8 mouse cellular contexts compared by ENCODE assay signal in the genomic region with DNA sequence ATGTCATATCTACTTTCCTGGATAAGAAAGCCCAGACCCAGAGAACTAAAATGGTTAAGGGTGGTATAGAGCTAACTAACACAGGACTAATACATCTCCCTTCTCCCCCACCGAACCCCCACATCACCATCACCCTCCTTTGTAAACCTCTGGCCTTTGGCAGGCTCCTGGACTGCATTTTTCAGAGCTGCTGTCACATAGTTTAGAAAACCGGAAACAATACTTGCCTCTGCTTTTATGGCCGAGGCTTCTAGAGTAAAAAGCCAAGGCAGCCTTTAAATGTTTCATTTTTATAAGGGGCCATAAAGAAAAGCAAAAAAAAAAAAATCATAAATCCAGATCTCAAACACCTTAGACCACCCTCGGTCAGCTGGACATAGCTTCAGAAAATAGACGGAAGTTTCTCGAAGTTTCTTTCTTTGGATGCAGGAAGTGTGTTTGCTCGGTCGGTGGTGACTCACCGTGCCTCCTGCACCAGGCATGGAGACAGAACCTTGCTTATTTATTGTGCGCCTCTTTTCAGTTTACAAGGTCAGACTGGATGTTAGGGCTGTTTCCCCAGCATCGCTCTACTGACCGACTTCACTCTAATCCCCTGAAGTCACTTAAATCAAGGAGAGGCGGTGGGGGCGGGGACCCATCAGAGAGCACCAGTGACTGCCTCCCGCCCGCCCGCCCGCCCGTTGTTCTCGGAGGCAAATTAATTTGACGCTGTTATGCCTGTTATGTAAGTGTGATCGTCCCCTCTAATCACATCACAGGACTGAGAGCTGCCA.
DNase-seq lines count a peak whose midpoint lies in the region; ATAC-seq lines count a peak whose summit lies in the region.

No protein-coding gene starts in this region.

- 15% methylated on average over 22 of the region's 22 CpGs for WGBS in embryonic facial prominence, embryonic 11.5 days
- 16% methylated on average over 22 of the region's 22 CpGs for WGBS in heart, embryonic 10.5 days
- 2% methylated on average over 22 of the region's 22 CpGs for WGBS in limb, embryonic 15.5 days
- 16% methylated on average over 22 of the region's 22 CpGs for WGBS in midbrain, embryonic 15.5 days

- no peak for ATAC-seq in embryonic facial prominence, embryonic 11.5 days (replicated peaks; ENCODE audit: insufficient number of reproducible peaks, low FRiP score, low TSS enrichment, low read depth)
- no peak for ATAC-seq in limb, embryonic 15.5 days (ENCODE audit: insufficient number of reproducible peaks, low FRiP score, low TSS enrichment, low read depth)
- no peak for ATAC-seq in midbrain, embryonic 15.5 days (replicated peaks)

- H3K4me1 ChIP-seq in embryonic facial prominence, embryonic 11.5 days (ENCODE audit: control insufficient read depth, insufficient read depth, low read length), result no peaks in the 10 kb centered on the region
- peaks cover 41% of the 10 kb centered on the region for H3K4me1 ChIP-seq in heart, embryonic 10.5 days
- peaks cover 15% of the 10 kb centered on the region; the same call in 1 of the 2 replicates for H3K4me1 ChIP-seq in limb, embryonic 15.5 days
- peaks cover 12% of the 10 kb centered on the region; the same call in 1 of the 2 replicates for H3K4me1 ChIP-seq in midbrain, embryonic 15.5 days

- no peak overlapping the region for H3K9ac ChIP-seq in embryonic facial prominence, embryonic 11.5 days (replicated peaks; ENCODE audit: low read length)
- H3K9ac ChIP-seq in limb, embryonic 15.5 days, result no peak overlapping the region
- H3K9ac ChIP-seq in midbrain, embryonic 15.5 days, result no peak overlapping the region

- H3K9me3 ChIP-seq in embryonic facial prominence, embryonic 11.5 days (replicated peaks; ENCODE audit: control insufficient read depth, low read length), result no peaks in the 10 kb centered on the region
- no peaks in the 10 kb centered on the region for H3K9me3 ChIP-seq in heart, embryonic 10.5 days
- no peaks in the 10 kb centered on the region for H3K9me3 ChIP-seq in limb, embryonic 15.5 days
- H3K9me3 ChIP-seq in midbrain, embryonic 15.5 days, result no peaks in the 10 kb centered on the region

- peak overlapping the region; percentile 30; the same call in 1 of the 2 replicates for H3K4me2 ChIP-seq in embryonic facial prominence, embryonic 11.5 days (ENCODE audit: low read depth, low read length)
- H3K4me2 ChIP-seq in limb, embryonic 15.5 days, result peak overlapping the region; percentile 44
- H3K4me2 ChIP-seq in midbrain, embryonic 15.5 days, result peak overlapping the region; percentile 45

- H3K4me3 ChIP-seq in embryonic facial prominence, embryonic 11.5 days (ENCODE audit: low read depth, low read length), result no peak overlapping the region
- H3K4me3 ChIP-seq in heart, embryonic 10.5 days, result peak overlapping the region; percentile 45
- peak overlapping the region; percentile 24 for H3K4me3 ChIP-seq in limb, embryonic 15.5 days
- H3K4me3 ChIP-seq in midbrain, embryonic 15.5 days, result no peak overlapping the region

- no peaks in the 10 kb centered on the region for H3K36me3 ChIP-seq in embryonic facial prominence, embryonic 11.5 days (replicated peaks; ENCODE audit: control insufficient read depth, insufficient read depth, low read depth, low read length)
- no peaks in the 10 kb centered on the region for H3K36me3 ChIP-seq in heart, embryonic 10.5 days
- no peaks in the 10 kb centered on the region for H3K36me3 ChIP-seq in limb, embryonic 15.5 days
- H3K36me3 ChIP-seq in midbrain, embryonic 15.5 days (replicated peaks), result no peaks in the 10 kb centered on the region

- no peak overlapping the region for H3K27ac ChIP-seq in embryonic facial prominence, embryonic 11.5 days (replicated peaks; ENCODE audit: low read depth, low read length)
- H3K27ac ChIP-seq in heart, embryonic 10.5 days, result peak overlapping the region; percentile 42; the same call in 1 of the 2 replicates
- H3K27ac ChIP-seq in limb, embryonic 15.5 days, result no peak overlapping the region
- no peak overlapping the region for H3K27ac ChIP-seq in midbrain, embryonic 15.5 days

- DNase-seq in spleen, postnatal 10 days (ENCODE audit: low spot score in 2 of 2), result peak; percentile 8 to 30
- DNase-seq in spleen, postnatal 14 days (ENCODE audit: low spot score in 2 of 2), result no peak
- peak; percentile 52 for DNase-seq in embryonic facial prominence, embryonic 11.5 days (ENCODE audit: low spot score)
- DNase-seq in heart, embryonic 10.5 days (ENCODE audit: low spot score), result no peak
- peak; percentile 44 to 56 for DNase-seq in kidney, adult 8-10 months
- DNase-seq in testis, postnatal 10 days (ENCODE audit: low spot score), result peak; percentile 54

- H3K27me3 ChIP-seq in embryonic facial prominence, embryonic 11.5 days (ENCODE audit: control insufficient read depth, insufficient read depth, low read length), result no peaks in the 10 kb centered on the region
- peaks cover 43% of the 10 kb centered on the region for H3K27me3 ChIP-seq in heart, embryonic 10.5 days (ENCODE audit: insufficient read depth, poor library complexity, severe bottlenecking)
- no peaks in the 10 kb centered on the region for H3K27me3 ChIP-seq in limb, embryonic 15.5 days
- H3K27me3 ChIP-seq in midbrain, embryonic 15.5 days (replicated peaks), result no peaks in the 10 kb centered on the region

Comparison
In these comparisons a context has a peak if more than half of its experiments do, and no peak if none do; other contexts are left out.
1. DNase-seq: peak in spleen, postnatal 10 days (2 of 2), embryonic facial prominence, embryonic 11.5 days (single experiment), kidney, adult 8-10 months (2 of 2) and testis, postnatal 10 days (single experiment); none in spleen, postnatal 14 days (0 of 2) and heart, embryonic 10.5 days (single experiment).
2. H3K4me3 ChIP-seq: peak in heart, embryonic 10.5 days (single experiment) and limb, embryonic 15.5 days (single experiment); none in embryonic facial prominence, embryonic 11.5 days (single experiment) and midbrain, embryonic 15.5 days (single experiment).
3. Peak in every context shown above with its lines, with median percentiles within 50 percentile points of each other: H3K4me2 ChIP-seq.